Mouse (Mus musculus) cerebellum, adult 2 months (tissue): ENCODE measurements around the gene Arhgef19.

Experiments
- CTCF ChIP-seq: fragments of 200-500 bp; IDR thresholded peaks from 2 replicates; pipeline ENCODE4 v1.5.1; 2011; ENCODE audit warnings: low read depth, mild to moderate bottlenecking, control low read depth, low read length, moderate library complexity, borderline replicate concordance; ENCODE audit not compliant: insufficient read depth
- POLR2A ChIP-seq: fragments of 200-500 bp; IDR thresholded peaks from 2 replicates; pipeline ENCODE4 v1.6.1; 2011; ENCODE audit warnings: low read length, control low read depth, borderline replicate concordance; ENCODE audit not compliant: insufficient read depth

DNA sequence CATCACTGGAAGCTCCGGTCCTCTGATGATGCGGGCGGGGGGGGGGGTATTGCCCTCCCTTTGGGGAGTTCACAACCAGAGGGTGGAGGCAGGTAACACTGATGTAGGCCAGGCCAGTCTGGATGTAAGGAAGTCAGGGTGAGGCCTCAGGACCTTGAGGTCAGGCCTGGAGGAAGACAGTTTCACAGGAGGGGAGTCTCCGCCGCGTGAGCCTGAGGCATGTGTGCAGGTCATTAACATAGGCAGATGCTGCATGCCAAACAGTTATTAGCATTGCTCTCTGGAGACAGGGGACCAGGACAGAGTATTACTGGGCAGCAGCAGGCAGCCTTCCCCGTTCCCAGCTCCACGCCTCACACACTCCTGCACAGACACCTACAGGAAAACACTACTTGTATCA lies 48.9 kb downstream of the Arhgef19 start:
- TF ChIP-seq CTCF (no peak), POLR2A (no peak)
